ENCODE assay signal across 12 mouse cellular contexts in genomic region chr4:117330836-117331475, GRCm38 (mm10).
DNase-seq lines count a peak whose midpoint lies in the region; ATAC-seq lines count a peak whose summit lies in the region.
"Had no signal": no experiment of that assay in that cellular context is flagged by ENCODE, and none has a peak within 500 bp of the region (broad histone marks: within the 10 kb centered on the region; RNA-seq: fewer than 3 reads in every experiment).

No protein-coding gene starts in this region.

- H3K4me1 ChIP-seq in midbrain, embryonic 10.5 days: peaks cover 51% of the 10 kb centered on the region
- H3K4me1 ChIP-seq in midbrain, embryonic 15.5 days: no peaks in the 10 kb centered on the region
- H3K4me1 ChIP-seq in intestine, embryonic 14.5 days (replicated peaks; ENCODE audit: control insufficient read depth, insufficient read depth, low read length): 0 out of 2 replicates have a peak, but pooled peaks cover 7% of the 10 kb centered on the region
- H3K4me1 ChIP-seq in neural tube, embryonic 15.5 days: peaks cover 20% of the 10 kb centered on the region
- H3K4me1 ChIP-seq in forebrain, embryonic 15.5 days: no peaks in the 10 kb centered on the region
- H3K4me1 ChIP-seq: lung, embryonic 15.5 days had no signal

- 36% methylated on average over 11 of the region's 11 CpGs for WGBS in midbrain, embryonic 10.5 days
- 34% methylated on average over 11 of the region's 11 CpGs for WGBS in midbrain, embryonic 15.5 days
- 19% methylated on average over 11 of the region's 11 CpGs for WGBS in intestine, embryonic 14.5 days
- WGBS in neural tube, embryonic 15.5 days: 11% methylated on average over 11 of the region's 11 CpGs
- whole genome bisulfite sequencing in forebrain, embryonic 15.5 days: 39% methylated on average over 11 of the region's 11 CpGs

- H3K27ac ChIP-seq in midbrain, embryonic 10.5 days (replicated peaks): peak overlapping the region; percentile 60
- no peak overlapping the region for H3K27ac ChIP-seq in midbrain, embryonic 15.5 days
- no peak overlapping the region for H3K27ac ChIP-seq in intestine, embryonic 14.5 days (ENCODE audit: low read depth)
- H3K27ac ChIP-seq in neural tube, embryonic 15.5 days (replicated peaks): no peak overlapping the region
- no peak overlapping the region for H3K27ac ChIP-seq in forebrain, embryonic 15.5 days (replicated peaks)
- H3K27ac ChIP-seq: gastrocnemius, adult 2 months; hindbrain, embryonic 15.5 days; lung, embryonic 15.5 days had no signal

- 0 out of 2 replicates have a peak, but pooled peaks cover 10% of the 10 kb centered on the region for H3K36me3 ChIP-seq in midbrain, embryonic 10.5 days
- no peaks in the 10 kb centered on the region for H3K36me3 ChIP-seq in midbrain, embryonic 15.5 days (replicated peaks)
- H3K36me3 ChIP-seq in intestine, embryonic 14.5 days (ENCODE audit: control insufficient read depth, insufficient read depth, low read length): no peaks in the 10 kb centered on the region
- H3K36me3 ChIP-seq in neural tube, embryonic 15.5 days: no peaks in the 10 kb centered on the region
- H3K36me3 ChIP-seq in forebrain, embryonic 15.5 days: no peaks in the 10 kb centered on the region
- H3K36me3 ChIP-seq: hindbrain, embryonic 15.5 days; lung, embryonic 15.5 days had no signal

- H3K27me3 ChIP-seq in midbrain, embryonic 10.5 days (ENCODE audit: low read depth, poor library complexity, severe bottlenecking): peaks cover 95% of the 10 kb centered on the region
- H3K27me3 ChIP-seq in midbrain, embryonic 15.5 days (replicated peaks): 0 out of 2 replicates have a peak, but pooled peaks cover 9% of the 10 kb centered on the region
- peaks cover 15% of the 10 kb centered on the region; the same call in 1 of the 2 replicates for H3K27me3 ChIP-seq in intestine, embryonic 14.5 days (replicated peaks; ENCODE audit: control insufficient read depth, insufficient read depth, low read length)
- peaks cover 89% of the 10 kb centered on the region for H3K27me3 ChIP-seq in neural tube, embryonic 15.5 days (replicated peaks)
- no peaks in the 10 kb centered on the region for H3K27me3 ChIP-seq in forebrain, embryonic 15.5 days
- H3K27me3 ChIP-seq: lung, embryonic 15.5 days; Patski had no signal

- H3K9ac ChIP-seq in midbrain, embryonic 15.5 days: no peak overlapping the region
- H3K9ac ChIP-seq in intestine, embryonic 14.5 days (ENCODE audit: low read length): no peak overlapping the region
- no peak overlapping the region for H3K9ac ChIP-seq in neural tube, embryonic 15.5 days (replicated peaks)
- no peak overlapping the region for H3K9ac ChIP-seq in forebrain, embryonic 15.5 days (replicated peaks)
- H3K9ac ChIP-seq: hindbrain, embryonic 15.5 days; lung, embryonic 15.5 days had no signal

- ATAC-seq in midbrain, embryonic 15.5 days (replicated peaks): no peak
- ATAC-seq in intestine, embryonic 14.5 days (replicated peaks; ENCODE audit: low FRiP score, low TSS enrichment, low read depth): peak; percentile 56
- ATAC-seq in neural tube, embryonic 15.5 days (ENCODE audit: low FRiP score): peak; percentile 63; the same call in 1 of the 2 replicates
- ATAC-seq in forebrain, embryonic 15.5 days (replicated peaks): no peak
- ATAC-seq: Patski had no signal

- peak; percentile 46 for DNase-seq in midbrain, embryonic 10.5 days (ENCODE audit: low spot score)
- peak; percentile 82 to 91 for DNase-seq in adrenal gland, adult (ENCODE audit: inconsistent age in 2 of 2, low spot score in 1 of 2)
- no peak for DNase-seq in intestine, embryonic 14.5 days (ENCODE audit: low spot score)
- no peak for DNase-seq in spleen, postnatal 10 days (ENCODE audit: low spot score in 2 of 2)
- DNase-seq in cerebellum, adult 9-11 months: no peak
- DNase-seq: gastrocnemius, adult 2 months had no signal

- no peaks in the 10 kb centered on the region for H3K9me3 ChIP-seq in midbrain, embryonic 10.5 days (replicated peaks)
- no peaks in the 10 kb centered on the region for H3K9me3 ChIP-seq in midbrain, embryonic 15.5 days
- H3K9me3 ChIP-seq in intestine, embryonic 14.5 days (ENCODE audit: control insufficient read depth, low read length): no peaks in the 10 kb centered on the region
- H3K9me3 ChIP-seq in neural tube, embryonic 15.5 days (replicated peaks): no peaks in the 10 kb centered on the region
- no peaks in the 10 kb centered on the region for H3K9me3 ChIP-seq in forebrain, embryonic 15.5 days
- H3K9me3 ChIP-seq: hindbrain, embryonic 15.5 days; lung, embryonic 15.5 days had no signal

- no peak overlapping the region for H3K4me3 ChIP-seq in midbrain, embryonic 10.5 days
- no peak overlapping the region for H3K4me3 ChIP-seq in midbrain, embryonic 15.5 days
- no peak overlapping the region for H3K4me3 ChIP-seq in intestine, embryonic 14.5 days (ENCODE audit: low read depth, low read length)
- H3K4me3 ChIP-seq in neural tube, embryonic 15.5 days (replicated peaks): no peak overlapping the region
- H3K4me3 ChIP-seq in forebrain, embryonic 15.5 days: no peak overlapping the region
- H3K4me3 ChIP-seq: gastrocnemius, adult 2 months; hindbrain, embryonic 15.5 days; lung, embryonic 15.5 days had no signal

- H3K4me2 ChIP-seq in midbrain, embryonic 15.5 days: no peak overlapping the region
- H3K4me2 ChIP-seq in intestine, embryonic 14.5 days (ENCODE audit: low read length): no peak overlapping the region
- no peak overlapping the region for H3K4me2 ChIP-seq in neural tube, embryonic 15.5 days
- H3K4me2 ChIP-seq in forebrain, embryonic 15.5 days (replicated peaks): no peak overlapping the region
- H3K4me2 ChIP-seq: hindbrain, embryonic 15.5 days; lung, embryonic 15.5 days had no signal

Comparison
In these comparisons a context has a peak if more than half of its experiments do, and no peak if none do; other contexts are left out.
1. DNase-seq: peak in midbrain, embryonic 10.5 days (single experiment) and adrenal gland, adult (2 of 2); none in intestine, embryonic 14.5 days (single experiment), spleen, postnatal 10 days (0 of 2) and cerebellum, adult 9-11 months (single experiment).
2. ATAC-seq: peak in intestine, embryonic 14.5 days (single experiment) and neural tube, embryonic 15.5 days (single experiment); none in midbrain, embryonic 15.5 days (single experiment) and forebrain, embryonic 15.5 days (single experiment).